Mouse (Mus musculus): Measurements from ENCODE around the gene Olfr1467.

Olfr1467 gene

DNA sequence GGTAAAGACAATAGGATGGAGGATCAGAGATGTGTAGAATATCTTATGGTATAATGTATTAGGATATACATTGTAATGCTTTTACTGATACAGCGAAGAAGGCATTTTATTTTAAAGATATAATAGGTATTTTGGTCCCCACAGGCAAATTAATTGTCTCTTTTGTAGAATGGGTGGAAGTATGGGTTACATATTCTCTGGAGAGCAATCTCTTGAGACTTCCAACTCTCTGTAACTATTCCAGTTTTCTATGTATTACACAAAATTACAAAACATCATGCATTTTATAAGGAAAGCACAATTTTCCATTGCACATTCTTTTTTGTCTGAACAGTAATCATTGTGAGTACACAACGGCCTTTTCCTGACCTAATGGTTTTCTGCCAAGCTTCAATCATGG is at the start of gene Olfr1467:
Olfr1467 (plus strand) TSS at position 301 of the 400 bp plus-strand sequence.
- no peak for DNase-seq (ENCODE audit: low spot score)

DNA sequence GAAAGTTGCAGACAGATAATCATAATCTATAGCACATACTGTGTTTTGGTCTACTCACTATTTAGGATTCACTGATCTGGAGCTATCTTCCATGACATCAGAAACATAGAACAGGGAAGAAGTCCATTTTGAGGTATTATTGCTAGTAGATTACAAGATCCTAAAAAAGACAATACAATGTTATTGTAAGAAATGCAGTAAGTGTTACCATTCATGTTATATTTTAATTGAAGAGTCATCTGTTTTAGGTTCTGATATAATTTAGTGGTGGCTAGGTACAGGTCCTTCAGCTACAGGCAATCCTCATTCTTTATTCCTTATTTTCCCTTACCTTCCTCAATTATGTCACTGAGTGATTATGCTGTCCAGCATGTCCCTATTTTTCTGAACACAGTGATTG is 46.6 kb upstream of the Olfr1467 start, which contains the start of gene Olfr1465:
Olfr1465 (minus strand) TSS at position 101 of the 400 bp plus-strand sequence.
- DNase-seq (ENCODE audit: low spot score): no peak

DNA sequence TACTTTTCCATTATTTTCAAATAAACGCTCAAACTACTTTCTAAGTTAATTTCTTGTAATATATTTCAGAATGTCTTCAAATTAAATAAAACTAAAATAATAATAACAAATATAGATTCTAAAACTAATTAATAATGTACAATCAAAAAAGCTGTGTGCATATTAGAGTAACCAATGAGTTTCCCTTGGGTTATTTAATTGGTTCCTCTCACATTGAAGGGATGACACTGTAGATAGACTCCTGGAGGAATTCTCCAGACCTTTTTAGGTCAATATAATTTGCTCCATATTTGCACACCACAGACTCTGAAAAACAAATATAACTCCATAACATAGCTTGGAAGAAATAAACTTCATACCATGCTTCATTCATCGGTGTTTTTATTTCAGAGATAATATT is 23.5 kb upstream of the Olfr1467 start, which contains the start of gene Olfr1466:
Olfr1466 (plus strand) TSS at position 301 of the 400 bp plus-strand sequence.
- no peak for DNase-seq (ENCODE audit: low spot score)

GRCm38 (mm10) chr19:13407549-13407948 is 45.5 kb downstream of the Olfr1467 start, which contains the start of gene Olfr1469:
Gene Olfr1469, plus strand, starts transcription at chr19:13407849.
- no peak for DNase-seq (ENCODE audit: low spot score)

Measured in urinary bladder, postnatal 10 days (tissue).